Mouse (Mus musculus): ENCODE measurements at regions not wholly inside any gene's neighbourhood (a gene's known extent, or its start where the extent isn't known, plus 50 kb on each side); places are given as distances from the start of the nearest gene placed in this dataset.

GRCm38 (mm10) chr14:64511300-64511699, 407.2 kb downstream of the Prss52 start:
- no peak for DNase-seq

GRCm38 (mm10) chr14:64512726-64513125, 408.6 kb downstream of the Prss52 start:
- peak; percentile 74 for DNase-seq

GRCm38 (mm10) chr14:64517584-64518195, 413.6 kb downstream of the Prss52 start:
- DNase-seq = no peak

- DNase-seq = no peak
Observed at GRCm38 (mm10) chr14:64524641-64525040, 420.6 kb downstream of the Prss52 start.

- DNase-seq = no peak
Observed at GRCm38 (mm10) chr14:64525302-64526078, 421.4 kb downstream of the Prss52 start.

- no peak for DNase-seq
Observed at GRCm38 (mm10) chr14:64530541-64530940, 426.5 kb downstream of the Prss52 start.

GRCm38 (mm10) chr14:64531221-64531949, 427.3 kb downstream of the Prss52 start:
- no peak for DNase-seq

GRCm38 (mm10) chr14:64532351-64532750, 428.3 kb downstream of the Prss52 start:
- DNase-seq = no peak

GRCm38 (mm10) chr14:64533591-64534151, 429.6 kb downstream of the Prss52 start:
- peak; percentile 55 for DNase-seq

GRCm38 (mm10) chr14:64534194-64534593, 430.1 kb downstream of the Prss52 start:
- peak; percentile 39 for DNase-seq

- DNase-seq = no peak
Observed at GRCm38 (mm10) chr14:64539436-64539835, 435.4 kb downstream of the Prss52 start.

- DNase-seq = no peak
Observed at GRCm38 (mm10) chr14:64545056-64545455, 441.0 kb downstream of the Prss52 start.

GRCm38 (mm10) chr14:64546787-64547186, 442.7 kb downstream of the Prss52 start:
- DNase-seq = no peak

GRCm38 (mm10) chr14:64552951-64553350, 448.9 kb downstream of the Prss52 start:
- no peak for DNase-seq

- no peak for DNase-seq
Observed at GRCm38 (mm10) chr14:64556042-64556441, 452.0 kb downstream of the Prss52 start.

- no peak for DNase-seq
Observed at GRCm38 (mm10) chr14:64557453-64557852, 453.4 kb downstream of the Prss52 start.

- no peak for DNase-seq
Observed at GRCm38 (mm10) chr14:64568689-64569088, 464.6 kb downstream of the Prss52 start.

GRCm38 (mm10) chr14:64570951-64571350, 466.9 kb downstream of the Prss52 start:
- DNase-seq = peak; percentile 90

- no peak for DNase-seq
Observed at GRCm38 (mm10) chr14:64572756-64573155, 468.7 kb downstream of the Prss52 start.

- peak; percentile 29 for DNase-seq
Observed at GRCm38 (mm10) chr14:64573773-64574172, 469.7 kb downstream of the Prss52 start.

- peak; percentile 47 for DNase-seq
Observed at GRCm38 (mm10) chr14:64574277-64574676, 470.2 kb downstream of the Prss52 start.

- DNase-seq = peak; percentile 42
Observed at GRCm38 (mm10) chr14:64574773-64575172, 470.7 kb downstream of the Prss52 start.

- no peak for DNase-seq
Observed at GRCm38 (mm10) chr14:64575954-64576353, 471.9 kb downstream of the Prss52 start.

All from cerebellum, adult 9-11 months (tissue).